Mouse (Mus musculus) cerebellum, adult 2 months (tissue): ENCODE measurements around the gene Ric8b.

Source experiments
- CTCF ChIP-seq: fragments of 200-500 bp; IDR thresholded peaks from 2 replicates; pipeline ENCODE4 v1.5.1; 2011; ENCODE audit warnings: low read depth, mild to moderate bottlenecking, control low read depth, low read length, moderate library complexity, borderline replicate concordance; ENCODE audit not compliant: insufficient read depth
- POLR2A ChIP-seq: fragments of 200-500 bp; IDR thresholded peaks from 2 replicates; pipeline ENCODE4 v1.6.1; 2011; ENCODE audit warnings: low read length, control low read depth, borderline replicate concordance; ENCODE audit not compliant: insufficient read depth

DNA sequence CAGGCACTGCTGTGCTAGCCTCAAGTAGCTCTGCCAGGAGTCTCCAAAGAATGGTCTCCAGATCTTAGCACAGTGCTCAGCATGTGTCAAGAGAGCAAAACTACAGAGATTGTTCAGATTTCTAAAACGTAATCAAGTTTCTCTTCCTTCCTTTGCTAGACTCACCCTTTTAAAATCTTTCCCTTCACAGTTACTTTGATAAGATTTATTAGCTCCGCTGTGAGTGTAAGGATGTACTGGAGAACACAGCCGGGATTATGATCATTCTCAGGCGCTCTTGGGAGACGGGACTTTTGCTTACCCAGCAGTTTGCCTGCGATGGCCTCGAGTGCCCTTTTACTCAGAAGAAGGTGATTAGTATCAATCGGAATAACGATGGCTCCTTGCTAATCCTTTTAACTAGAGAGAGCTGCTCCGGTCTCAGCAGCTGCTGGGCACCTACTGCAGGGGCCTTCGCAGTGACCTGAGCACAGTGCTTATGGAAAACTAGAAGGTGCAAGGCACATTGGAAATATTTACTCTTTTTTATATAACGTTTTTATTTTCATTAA is 43.0 kb downstream of the Ric8b start:
- no peak for TF ChIP-seq POLR2A
- TF ChIP-seq CTCF, result no peak
